Mouse (Mus musculus) kidney, embryonic 15.5 days (tissue): ENCODE measurements around the gene Slc39a12. TPM values are rescaled to one million over a fixed set of nuclear protein-coding genes. Genes with fewer than 3 reads are reported as not detected.

Experiments
- ATAC-seq: fragments of 200-750 bp; cut with Nextera tagmentation; replicated peaks from 2 replicates; pipeline ENCODE4 v1.8.0; 2017; ENCODE audit warnings: moderate TSS enrichment; ENCODE audit not compliant: low FRiP score
- H3K27ac ChIP-seq: fragments of 300-500 bp; sonication (generic); 2 replicates; pipeline ENCODE4 v1.5.1; 2015; ENCODE audit warnings: mild to moderate bottlenecking, inconsistent platforms
- H3K27me3 ChIP-seq: fragments of 300-500 bp; sonication (generic); 2 replicates; pipeline ENCODE4 v1.6.1; 2015; ENCODE audit warnings: inconsistent platforms
- H3K36me3 ChIP-seq: fragments of 300-500 bp; sonication (generic); 2 replicates; pipeline ENCODE4 v1.6.1; 2015; ENCODE audit warnings: inconsistent platforms
- H3K4me1 ChIP-seq: fragments of 300-500 bp; sonication (generic); 2 replicates; pipeline ENCODE4 v1.6.1; 2015; ENCODE audit warnings: inconsistent platforms
- H3K4me2 ChIP-seq: fragments of 300-500 bp; sonication (generic); 2 replicates; pipeline ENCODE4 v1.6.1; 2015; ENCODE audit warnings: moderate library complexity, mild to moderate bottlenecking, inconsistent platforms
- H3K4me3 ChIP-seq: fragments of 300-500 bp; sonication (generic); replicated peaks from 2 replicates; pipeline ENCODE4 v1.5.1; 2015; ENCODE audit warnings: mild to moderate bottlenecking, inconsistent platforms
- H3K9ac ChIP-seq: fragments of 300-500 bp; sonication (generic); 2 replicates; pipeline ENCODE4 v1.6.1; 2015; ENCODE audit warnings: mild to moderate bottlenecking, inconsistent platforms
- H3K9me3 ChIP-seq: fragments of 300-500 bp; sonication (generic); replicated peaks from 2 replicates; pipeline ENCODE4 v1.6.1; 2016; ENCODE audit warnings: inconsistent platforms
- WGBS: fragments of 180-500 bp; shearing (Covaris S2); methylation state at CpG from one replicate; pipeline ENCODE4 v1.1.7; 2015; ENCODE audit warnings: mixed read lengths; 5-methylcytosine and 5-hydroxymethylcytosine counted together
- polyA plus RNA-seq: library from polyadenylated mRNA; unstranded; fragments of >200 nt; fragmentation: Nextera tagmentation; extraction: Ambion mirVana; gene quantifications from 2 replicates; pipeline ENCODE4 v1.2.1, GENCODE M21; 2015

The Slc39a12 gene
- polyA plus RNA-seq, 1 experiment from 2014 or later = not detected

GRCm38 (mm10) chr2:14496150-14496549 is 108.0 kb downstream of the Slc39a12 start:
- Histone ChIP-seq H3K9ac (no peak overlapping the region), H3K4me3 (no peak overlapping the region), H3K4me2 (no peak overlapping the region), H3K27me3 (no peaks in the 10 kb centered on the region), H3K27ac (no peak overlapping the region), H3K4me1 (no peaks in the 10 kb centered on the region), H3K36me3 (no peaks in the 10 kb centered on the region), H3K9me3 (no peaks in the 10 kb centered on the region)
- ATAC-seq = no peak
- WGBS = 63% methylated on average over 2 of the region's 2 CpGs

GRCm38 (mm10) chr2:14502482-14502881 is 114.4 kb downstream of the Slc39a12 start:
- no peaks in the 10 kb centered on the region for H3K4me1 ChIP-seq
- ATAC-seq = no peak
- no peak overlapping the region for H3K4me3 ChIP-seq
- no peaks in the 10 kb centered on the region for H3K27me3 ChIP-seq
- H3K9ac ChIP-seq = no peak overlapping the region
- H3K9me3 ChIP-seq = no peaks in the 10 kb centered on the region
- H3K4me2 ChIP-seq = no peak overlapping the region
- 28% methylated on average over 3 of the region's 3 CpGs for WGBS
- no peak overlapping the region for H3K27ac ChIP-seq
- no peaks in the 10 kb centered on the region for H3K36me3 ChIP-seq

GRCm38 (mm10) chr2:14518237-14518636 is 130.1 kb downstream of the Slc39a12 start:
- Histone ChIP-seq H3K9me3 (no peaks in the 10 kb centered on the region), H3K36me3 (no peaks in the 10 kb centered on the region), H3K4me1 (no peaks in the 10 kb centered on the region), H3K27me3 (no peaks in the 10 kb centered on the region), H3K27ac (no peak overlapping the region), H3K4me3 (no peak overlapping the region), H3K9ac (no peak overlapping the region), H3K4me2 (no peak overlapping the region)
- 61% methylated on average over 5 of the region's 5 CpGs for WGBS
- no peak for ATAC-seq

- Histone ChIP-seq H3K4me1 (no peaks in the 10 kb centered on the region), H3K27ac (no peak overlapping the region), H3K36me3 (no peaks in the 10 kb centered on the region), H3K4me3 (no peak overlapping the region), H3K9ac (no peak overlapping the region), H3K4me2 (no peak overlapping the region), H3K27me3 (no peaks in the 10 kb centered on the region), H3K9me3 (no peaks in the 10 kb centered on the region)
- no peak for ATAC-seq
- WGBS = 66% methylated on average over 3 of the region's 3 CpGs
These were observed 146.4 kb downstream of the Slc39a12 start for GRCm38 (mm10) chr2:14534325-14535077.

- no peak overlapping the region for H3K27ac ChIP-seq
- no peaks in the 10 kb centered on the region for H3K4me1 ChIP-seq
- no peak overlapping the region for H3K4me3 ChIP-seq
- H3K36me3 ChIP-seq = no peaks in the 10 kb centered on the region
- H3K4me2 ChIP-seq = no peak overlapping the region
- no peaks in the 10 kb centered on the region for H3K9me3 ChIP-seq
- no peak overlapping the region for H3K9ac ChIP-seq
- 82% methylated on average over 3 of the region's 3 CpGs for WGBS
- ATAC-seq = no peak
- H3K27me3 ChIP-seq = no peaks in the 10 kb centered on the region
These were observed 147.1 kb downstream of the Slc39a12 start for GRCm38 (mm10) chr2:14535246-14535671.

- H3K36me3 ChIP-seq = no peaks in the 10 kb centered on the region
- ATAC-seq = no peak
- WGBS = 58% methylated on average over 3 of the region's 3 CpGs
- H3K27ac ChIP-seq = no peak overlapping the region
- no peak overlapping the region for H3K4me2 ChIP-seq
- H3K27me3 ChIP-seq = no peaks in the 10 kb centered on the region
- H3K4me3 ChIP-seq = no peak overlapping the region
- H3K9ac ChIP-seq = no peak overlapping the region
- no peaks in the 10 kb centered on the region for H3K9me3 ChIP-seq
- no peaks in the 10 kb centered on the region for H3K4me1 ChIP-seq
These were observed 149.7 kb downstream of the Slc39a12 start for GRCm38 (mm10) chr2:14537781-14538180.

GRCm38 (mm10) chr2:14543355-14543754 is 155.2 kb downstream of the Slc39a12 start:
- Histone ChIP-seq H3K4me1 (no peaks in the 10 kb centered on the region), H3K36me3 (no peaks in the 10 kb centered on the region), H3K4me3 (no peak overlapping the region), H3K4me2 (no peak overlapping the region), H3K27me3 (no peaks in the 10 kb centered on the region), H3K27ac (no peak overlapping the region), H3K9ac (no peak overlapping the region), H3K9me3 (no peaks in the 10 kb centered on the region)
- WGBS = 43% methylated on average over 3 of the region's 3 CpGs
- no peak; the same call in 1 of the 2 replicates for ATAC-seq

- WGBS = 86% methylated on average over 2 of the region's 2 CpGs
- Histone ChIP-seq H3K4me2 (no peak overlapping the region), H3K4me3 (no peak overlapping the region), H3K27ac (no peak overlapping the region), H3K36me3 (no peaks in the 10 kb centered on the region), H3K9ac (no peak overlapping the region), H3K9me3 (no peaks in the 10 kb centered on the region), H3K27me3 (no peaks in the 10 kb centered on the region), H3K4me1 (no peaks in the 10 kb centered on the region)
- ATAC-seq = no peak
These were observed 155.7 kb downstream of the Slc39a12 start for GRCm38 (mm10) chr2:14543773-14544172.

Other genes with a start within 250 kb of the Slc39a12 start
- gene Tmem236, start 213.8 kb upstream of the Slc39a12 start, polyA plus RNA-seq = 0.18 and 0.48 TPM in 2 replicates
- 5.0 and 5.3 TPM in 2 replicates for gene Mrc1, start 158.9 kb upstream of the Slc39a12 start, polyA plus RNA-seq
- 1.5 and 1.7 TPM in 2 replicates for gene Cacnb2, start 214.8 kb downstream of the Slc39a12 start, polyA plus RNA-seq